Mouse (Mus musculus) limb, embryonic 12.5 days (tissue): ENCODE measurements around the gene Epn1. TPM values are rescaled to one million over a fixed set of nuclear protein-coding genes. Genes with fewer than 3 reads are reported as not detected.

Experiments
- ATAC-seq: fragments of 200-750 bp; cut with Nextera tagmentation; 2 replicates; pipeline ENCODE4 v1.8.0; 2017; ENCODE audit warnings: low read depth, moderate TSS enrichment; ENCODE audit not compliant: insufficient number of reproducible peaks, insufficient read depth, low FRiP score, low TSS enrichment
- H3K27ac ChIP-seq: fragments of 300-500 bp; sonication (generic); 2 replicates; pipeline ENCODE4 v1.5.1; 2016; ENCODE audit warnings: mild to moderate bottlenecking, moderate library complexity
- H3K27me3 ChIP-seq: fragments of 300-500 bp; sonication (generic); 2 replicates; pipeline ENCODE4 v1.6.1; 2016; ENCODE audit warnings: mild to moderate bottlenecking, moderate library complexity
- H3K36me3 ChIP-seq: fragments of 300-500 bp; sonication (generic); 2 replicates; pipeline ENCODE4 v1.6.1; 2016; ENCODE audit warnings: mild to moderate bottlenecking, moderate library complexity
- H3K4me1 ChIP-seq: fragments of 300-500 bp; sonication (generic); replicated peaks from 2 replicates; pipeline ENCODE4 v1.6.1; 2016
- H3K4me2 ChIP-seq: fragments of 300-500 bp; sonication (generic); 2 replicates; pipeline ENCODE4 v1.6.1; 2016; ENCODE audit warnings: mild to moderate bottlenecking, moderate library complexity
- H3K4me3 ChIP-seq: fragments of 300-500 bp; sonication (generic); replicated peaks from 2 replicates; pipeline ENCODE4 v1.5.1; 2016; ENCODE audit warnings: mild to moderate bottlenecking
- H3K9ac ChIP-seq: fragments of 300-500 bp; sonication (generic); replicated peaks from 2 replicates; pipeline ENCODE4 v1.6.1; 2016; ENCODE audit warnings: mild to moderate bottlenecking, moderate library complexity
- H3K9me3 ChIP-seq: fragments of 300-500 bp; sonication (generic); 2 replicates; pipeline ENCODE4 v1.6.1; 2016; ENCODE audit warnings: mild to moderate bottlenecking, moderate library complexity
- WGBS: fragments of 180-500 bp; shearing (Covaris S2); methylation state at CpG from one replicate; pipeline ENCODE4 v1.1.7; 2016; 5-methylcytosine and 5-hydroxymethylcytosine counted together
- polyA plus RNA-seq: library from polyadenylated mRNA; unstranded; fragments of >200 nt; fragmentation: Nextera tagmentation; extraction: Ambion mirVana; gene quantifications from 2 replicates; pipeline ENCODE4 v1.2.1, GENCODE M21; 2016

The Epn1 gene
- polyA plus RNA-seq, 1 experiment from 2014 or later: 62.8 TPM

DNA sequence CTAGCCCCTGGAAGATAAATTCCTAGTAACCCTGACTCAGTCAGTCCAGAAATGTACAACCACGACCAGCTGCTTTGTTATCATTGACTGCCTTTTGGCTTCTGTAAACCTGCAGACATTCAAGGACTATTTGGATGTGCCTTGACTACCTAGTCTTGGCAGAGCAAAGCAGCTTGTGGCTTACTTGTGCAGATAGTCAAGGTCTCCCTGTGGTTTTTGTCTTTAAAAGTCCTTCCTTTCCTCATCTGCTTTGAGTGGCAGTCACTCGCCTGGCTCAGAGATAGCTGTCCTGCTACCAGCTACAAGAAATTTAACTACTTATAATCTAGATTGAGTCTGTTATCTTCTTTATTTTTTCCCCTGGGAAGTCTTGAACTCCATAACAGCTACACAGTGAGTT is 35.1 kb upstream of the Epn1 start:
- Histone ChIP-seq H3K27me3 (no peaks in the 10 kb centered on the region), H3K4me1 (no peaks in the 10 kb centered on the region), H3K4me2 (no peak overlapping the region), H3K4me3 (no peak overlapping the region), H3K9me3 (no peaks in the 10 kb centered on the region), H3K9ac (no peak overlapping the region), H3K36me3 (peaks cover 11% of the 10 kb centered on the region; the same call in 1 of the 2 replicates), H3K27ac (no peak overlapping the region)
- ATAC-seq: no peak
- WGBS: 76% methylated on average over 2 of the region's 2 CpGs

DNA sequence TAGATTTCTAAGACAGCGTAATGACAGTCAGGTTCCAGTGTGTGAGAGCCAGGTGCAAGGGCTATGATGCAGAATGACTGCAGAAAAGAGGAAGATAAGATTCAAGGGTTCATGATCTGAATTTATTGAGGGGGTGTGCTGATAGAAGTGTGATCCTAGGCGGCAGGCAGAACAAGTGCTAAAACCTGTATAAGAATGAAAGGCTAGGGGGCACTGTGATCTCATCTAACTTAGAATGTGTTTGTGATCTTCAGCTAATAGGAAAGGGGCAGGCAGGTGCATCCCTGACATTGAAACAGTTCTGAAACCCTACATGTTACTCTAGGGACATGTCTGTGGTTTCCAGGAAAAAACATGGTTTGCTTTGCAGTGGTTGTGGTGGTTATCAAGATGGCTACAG is 33.9 kb upstream of the Epn1 start:
- ATAC-seq: no peak
- WGBS: 67% methylated on average over 2 of the region's 2 CpGs
- no peak overlapping the region for H3K27ac ChIP-seq
- no peak overlapping the region for H3K4me2 ChIP-seq
- no peak overlapping the region for H3K9ac ChIP-seq
- H3K4me3 ChIP-seq: no peak overlapping the region
- no peaks in the 10 kb centered on the region; the same call in 1 of the 2 replicates for H3K27me3 ChIP-seq
- H3K36me3 ChIP-seq: peaks cover 6% of the 10 kb centered on the region; the same call in 1 of the 2 replicates
- no peaks in the 10 kb centered on the region for H3K9me3 ChIP-seq
- H3K4me1 ChIP-seq: peaks cover 9% of the 10 kb centered on the region; the same call in 1 of the 2 replicates

DNA sequence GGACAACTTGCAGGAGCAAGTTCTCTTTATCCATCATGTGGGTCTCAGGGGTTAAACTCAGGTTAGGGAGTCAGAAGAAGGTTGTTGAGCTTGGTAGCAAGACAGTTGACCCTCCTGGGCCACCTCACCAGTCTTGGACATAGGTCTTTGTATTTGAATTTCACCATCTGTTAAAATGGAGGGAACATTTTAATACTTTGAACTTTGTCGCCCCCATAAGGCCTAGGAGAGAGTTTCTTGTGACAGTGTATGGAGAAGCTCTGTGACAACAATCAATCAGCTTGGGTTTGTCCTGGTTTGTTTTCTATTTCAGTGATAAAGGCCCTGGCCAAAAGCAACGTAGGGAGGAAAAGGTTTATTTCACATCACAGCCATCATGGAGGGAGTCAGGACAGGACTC is 32.7 kb upstream of the Epn1 start:
- ATAC-seq: no peak
- Histone ChIP-seq H3K27ac (no peak overlapping the region), H3K27me3 (peaks cover 7% of the 10 kb centered on the region), H3K4me3 (no peak overlapping the region), H3K4me2 (no peak overlapping the region), H3K4me1 (peaks cover 14% of the 10 kb centered on the region), H3K9ac (no peak overlapping the region), H3K9me3 (no peaks in the 10 kb centered on the region), H3K36me3 (no peaks in the 10 kb centered on the region)
- WGBS: 34% methylated on average over 2 of the region's 2 CpGs

DNA sequence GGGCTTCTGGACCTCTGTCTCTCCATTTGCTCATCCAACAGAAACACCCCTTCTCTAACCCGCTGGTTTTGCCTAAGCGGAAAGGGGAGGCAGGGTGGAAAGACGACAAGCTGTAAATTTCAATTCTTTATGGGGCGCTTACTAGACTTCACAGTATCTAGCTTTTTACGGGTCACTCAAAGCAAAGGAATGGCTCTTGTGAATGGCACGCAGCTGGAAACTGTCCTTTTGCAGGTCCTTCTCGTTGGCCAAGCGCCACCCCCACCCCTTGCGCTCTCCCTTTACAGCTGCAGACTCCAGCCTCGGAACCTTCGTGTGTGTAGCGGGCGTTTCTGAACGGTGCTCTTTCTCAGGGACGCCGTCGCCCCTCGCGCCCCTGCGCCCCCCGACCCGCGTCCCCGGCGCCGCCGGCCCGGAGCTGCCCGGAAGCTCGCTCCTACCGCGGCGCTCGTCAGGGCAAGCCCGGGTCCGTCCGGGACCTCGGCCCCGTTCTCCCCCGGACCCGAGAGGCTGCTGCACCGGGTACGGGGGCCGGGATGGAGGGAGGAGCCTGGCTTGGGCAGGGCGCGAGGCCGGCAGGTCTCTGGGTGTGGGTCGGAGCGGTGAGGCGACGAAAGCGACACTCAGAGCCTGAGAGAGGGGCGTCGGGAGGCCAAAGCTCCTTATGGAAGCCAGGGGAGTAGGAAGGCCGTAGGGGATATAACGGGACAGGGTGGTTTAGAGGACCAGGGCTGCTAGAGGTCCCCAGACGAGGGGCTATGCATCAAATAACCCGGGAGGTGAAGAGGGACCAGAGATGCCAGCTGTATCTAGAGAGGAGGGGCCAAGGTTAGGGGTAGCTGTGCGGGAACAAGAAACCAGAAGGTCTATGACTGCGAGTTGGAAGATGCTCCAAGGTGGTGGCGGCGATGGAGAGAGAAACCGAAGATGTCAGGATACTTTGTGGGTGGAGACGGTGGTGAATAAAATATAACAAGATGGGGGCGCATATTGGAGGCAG is 28.5 kb upstream of the Epn1 start, which contains the start of gene Zfp580:
Gene Zfp580 (plus strand): TSS at position 346 of the 1,000 bp plus-strand sequence.
- Histone ChIP-seq H3K9me3 (0 out of 2 replicates have a peak, but pooled peaks cover 3% of the 10 kb centered on the region), H3K4me2 (peak within 1 kb of the TSS; percentile 89), H3K4me1 (peaks cover 40% of the 10 kb centered on the region), H3K36me3 (0 out of 2 replicates have a peak, but pooled peaks cover 3% of the 10 kb centered on the region), H3K27ac (peak within 1 kb of the TSS; percentile 75), H3K9ac (peak within 1 kb of the TSS; percentile 93), H3K4me3 (peak within 1 kb of the TSS; percentile 80), H3K27me3 (peaks cover 48% of the 10 kb centered on the region)
- ATAC-seq: peak; percentile 66
- 1% methylated on average over 65 of the region's 65 CpGs for WGBS

GRCm38 (mm10) chr7:5052438-5052837 is 27.6 kb upstream of the Epn1 start:
- Histone ChIP-seq H3K4me1 (peaks cover 43% of the 10 kb centered on the region), H3K4me3 (peak overlapping the region; percentile 80), H3K27me3 (peaks cover 58% of the 10 kb centered on the region), H3K9ac (peak overlapping the region; percentile 93), H3K9me3 (0 out of 2 replicates have a peak, but pooled peaks cover 3% of the 10 kb centered on the region), H3K4me2 (peak overlapping the region; percentile 89), H3K27ac (no peak overlapping the region), H3K36me3 (0 out of 2 replicates have a peak, but pooled peaks cover 3% of the 10 kb centered on the region)
- no peak for ATAC-seq
- WGBS: 3% methylated on average over 12 of the region's 12 CpGs

DNA sequence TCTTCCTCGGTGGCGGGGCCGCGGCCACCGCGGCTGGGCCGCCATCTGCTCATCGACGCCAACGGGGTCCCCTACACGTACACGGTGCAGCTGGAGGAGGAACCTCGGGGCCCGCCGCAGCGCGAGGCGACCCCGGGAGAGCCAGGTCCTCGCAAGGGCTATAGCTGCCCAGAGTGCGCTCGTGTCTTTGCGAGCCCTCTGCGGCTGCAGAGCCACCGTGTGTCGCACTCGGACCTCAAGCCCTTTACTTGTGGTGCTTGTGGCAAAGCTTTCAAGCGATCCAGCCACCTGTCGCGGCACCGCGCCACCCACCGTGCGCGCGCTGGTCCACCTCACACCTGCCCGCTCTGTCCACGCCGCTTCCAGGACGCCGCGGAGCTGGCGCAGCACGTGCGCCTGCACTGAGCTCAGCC is 27.1 kb upstream of the Epn1 start:
- no peak; the same call in 1 of the 2 replicates for ATAC-seq
- peak overlapping the region; percentile 93 for H3K9ac ChIP-seq
- H3K36me3 ChIP-seq: 0 out of 2 replicates have a peak, but pooled peaks cover 3% of the 10 kb centered on the region
- H3K9me3 ChIP-seq: 0 out of 2 replicates have a peak, but pooled peaks cover 3% of the 10 kb centered on the region
- peak overlapping the region; percentile 80 for H3K4me3 ChIP-seq
- H3K4me1 ChIP-seq: peaks cover 48% of the 10 kb centered on the region
- no peak overlapping the region for H3K27ac ChIP-seq
- H3K4me2 ChIP-seq: peak overlapping the region; percentile 89
- WGBS: 2% methylated on average over 45 of the region's 45 CpGs
- H3K27me3 ChIP-seq: peaks cover 63% of the 10 kb centered on the region

DNA sequence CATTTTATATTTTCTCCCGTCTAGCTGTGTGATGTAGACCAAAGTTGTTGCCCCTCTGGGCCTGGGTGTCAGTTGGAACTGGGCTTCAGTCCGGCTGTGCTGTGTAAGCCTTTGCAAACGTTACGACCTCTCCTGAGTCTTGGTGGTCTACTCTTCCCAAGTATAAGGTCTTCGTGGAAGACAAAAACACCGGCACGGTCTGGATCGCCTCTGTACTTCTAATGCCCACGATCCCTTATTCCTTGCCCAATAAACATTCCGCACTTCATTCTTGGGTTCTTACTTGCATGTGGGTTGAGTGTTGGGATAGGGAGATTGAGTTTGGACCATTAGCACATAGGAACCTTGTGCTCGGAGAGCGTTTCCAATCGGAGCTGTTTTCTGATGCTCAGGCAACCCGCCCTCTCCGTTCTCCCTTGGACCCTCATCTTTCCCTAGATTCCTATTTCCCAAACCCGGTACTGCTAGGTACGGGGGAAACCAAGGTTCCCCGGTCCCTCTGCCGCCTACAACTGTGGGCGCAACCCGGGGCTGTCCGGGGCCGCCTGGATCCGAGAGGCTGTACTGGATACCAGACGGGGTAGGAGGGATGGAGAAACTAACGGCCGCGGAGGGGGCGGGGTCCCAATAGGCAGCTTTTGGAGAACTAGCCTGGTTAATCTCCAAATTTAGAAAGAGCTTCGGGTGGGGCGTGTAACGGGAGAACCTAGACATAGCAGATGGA is 26.4 kb upstream of the Epn1 start:
- Histone ChIP-seq H3K9ac (peak overlapping the region; percentile 93), H3K4me1 (peaks cover 50% of the 10 kb centered on the region), H3K36me3 (0 out of 2 replicates have a peak, but pooled peaks cover 3% of the 10 kb centered on the region), H3K27ac (no peak overlapping the region), H3K4me2 (peak overlapping the region; percentile 89), H3K27me3 (peaks cover 70% of the 10 kb centered on the region), H3K4me3 (peak overlapping the region; percentile 80), H3K9me3 (0 out of 2 replicates have a peak, but pooled peaks cover 3% of the 10 kb centered on the region)
- no peak for ATAC-seq
- WGBS: 9% methylated on average over 32 of the region's 32 CpGs

DNA sequence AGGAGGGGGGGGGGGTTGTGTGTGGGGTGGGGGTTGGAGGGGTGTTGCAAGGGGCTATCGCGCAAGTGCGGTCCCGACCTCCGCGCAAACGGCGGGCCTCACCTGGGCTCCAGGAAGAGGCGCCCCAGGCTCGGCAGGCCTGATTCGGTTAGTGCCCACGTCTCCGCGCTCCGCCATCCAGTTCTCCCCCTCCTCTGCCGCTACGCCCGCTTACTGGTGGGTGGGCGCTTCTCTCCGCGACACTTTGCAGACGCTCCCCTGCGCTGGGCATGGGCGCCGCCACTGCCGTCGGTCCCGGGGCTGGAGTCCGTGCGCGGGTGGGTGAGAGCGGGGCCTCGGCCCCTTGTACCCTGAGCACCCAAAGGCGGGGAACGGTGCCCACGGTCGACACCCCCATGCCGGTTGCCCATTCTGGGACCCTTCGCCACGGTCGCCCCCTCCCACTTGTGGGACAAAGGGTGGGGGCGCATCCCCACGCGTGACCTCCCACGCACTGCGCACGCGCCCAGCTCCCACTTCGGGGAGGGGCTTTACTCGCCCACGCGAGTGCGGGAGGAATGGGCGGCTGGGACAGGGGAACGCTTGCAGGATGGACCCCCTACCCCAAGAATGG is 23.3 kb upstream of the Epn1 start:
- Histone ChIP-seq H3K27ac (no peak overlapping the region), H3K4me2 (peak overlapping the region; percentile 83), H3K9ac (peak overlapping the region; percentile 84), H3K4me1 (peaks cover 54% of the 10 kb centered on the region), H3K27me3 (peaks cover 74% of the 10 kb centered on the region), H3K4me3 (peak overlapping the region; percentile 61), H3K36me3 (0 out of 2 replicates have a peak, but pooled peaks cover 3% of the 10 kb centered on the region), H3K9me3 (0 out of 2 replicates have a peak, but pooled peaks cover 3% of the 10 kb centered on the region)
- 2% methylated on average over 52 of the region's 55 CpGs for WGBS
- no peak for ATAC-seq

GRCm38 (mm10) chr7:5057381-5057780 is 22.7 kb upstream of the Epn1 start:
- WGBS: 30% methylated on average over 8 of the region's 8 CpGs
- Histone ChIP-seq H3K4me3 (peak overlapping the region; percentile 61), H3K27ac (no peak overlapping the region), H3K27me3 (peaks cover 68% of the 10 kb centered on the region), H3K36me3 (0 out of 2 replicates have a peak, but pooled peaks cover 3% of the 10 kb centered on the region), H3K9me3 (0 out of 2 replicates have a peak, but pooled peaks cover 3% of the 10 kb centered on the region), H3K4me2 (peak overlapping the region; percentile 83), H3K4me1 (peaks cover 48% of the 10 kb centered on the region), H3K9ac (peak overlapping the region; percentile 84; the same call in 1 of the 2 replicates)
- no peak for ATAC-seq

GRCm38 (mm10) chr7:5057804-5058203 is 22.2 kb upstream of the Epn1 start:
- H3K9ac ChIP-seq: no peak overlapping the region
- no peak overlapping the region for H3K27ac ChIP-seq
- WGBS: 35% methylated on average over 11 of the region's 11 CpGs
- peaks cover 63% of the 10 kb centered on the region for H3K27me3 ChIP-seq
- 0 out of 2 replicates have a peak, but pooled peaks cover 3% of the 10 kb centered on the region for H3K9me3 ChIP-seq
- ATAC-seq: no peak
- peak overlapping the region; percentile 61 for H3K4me3 ChIP-seq
- H3K36me3 ChIP-seq: 0 out of 2 replicates have a peak, but pooled peaks cover 3% of the 10 kb centered on the region
- peaks cover 44% of the 10 kb centered on the region for H3K4me1 ChIP-seq
- peak overlapping the region; percentile 83 for H3K4me2 ChIP-seq
